Mouse (Mus musculus) heart, adult 2 months (tissue): ENCODE measurements around the gene Cdk4. TPM values are rescaled to one million over a fixed set of nuclear protein-coding genes. Genes with fewer than 3 reads are reported as not detected.
"Not testable (repeated sequence)": the region's sequence is repeated elsewhere in the genome, so short reads cannot be mapped to it uniquely, and the experiment has no call there.

ENCODE experiments used
- DNase-seq, 2 experiments: peaks; one replicate each; pipeline ENCODE4 v3.0.0; 2021
- H3K27ac ChIP-seq: fragments of 200-600 bp; 2 replicates; pipeline ENCODE4 v1.8.1; 2022
- H3K27me3 ChIP-seq: fragments of 200-500 bp; 2 replicates; pipeline ENCODE4 v1.6.1; 2012; ENCODE audit warnings: mild to moderate bottlenecking, low read length, inconsistent platforms, mixed read lengths; ENCODE audit not compliant: control insufficient read depth, insufficient read depth
- H3K36me3 ChIP-seq: fragments of 200-500 bp; 2 replicates; pipeline ENCODE4 v1.6.1; 2012; ENCODE audit warnings: low read length, inconsistent platforms; ENCODE audit not compliant: control insufficient read depth, insufficient read depth
- H3K4me1 ChIP-seq: fragments of 200-500 bp; 2 replicates; pipeline ENCODE4 v1.6.1; 2011; ENCODE audit warnings: low read length; ENCODE audit not compliant: control insufficient read depth, insufficient read depth
- H3K4me3 ChIP-seq: fragments of 200-600 bp; 2 replicates; pipeline ENCODE4 v1.8.1; 2022
- H3K79me2 ChIP-seq: fragments of 200-500 bp; replicated peaks from 2 replicates; pipeline ENCODE4 v1.6.1; 2012; ENCODE audit warnings: mild to moderate bottlenecking, inconsistent platforms, low read length, moderate library complexity, mixed read lengths; ENCODE audit not compliant: control insufficient read depth, insufficient read depth
- H3K9ac ChIP-seq: fragments of 200-500 bp; 2 replicates; pipeline ENCODE4 v1.6.1; 2012; ENCODE audit warnings: low read depth, mild to moderate bottlenecking, control low read depth, inconsistent platforms, low read length, mixed read lengths
- CTCF ChIP-seq: fragments of 200-600 bp; IDR thresholded peaks from 2 replicates; pipeline ENCODE4 v1.8.1; 2022; ENCODE audit warnings: antibody characterized with exemption, mild to moderate bottlenecking, moderate library complexity
- EP300 ChIP-seq: fragments of 200-500 bp; IDR thresholded peaks from 2 replicates; pipeline ENCODE4 v1.6.1; 2011; ENCODE audit warnings: low read depth, low read length, control low read depth; ENCODE audit not compliant: insufficient read depth
- POLR2A ChIP-seq: fragments of 200-500 bp; IDR thresholded peaks from 2 replicates; pipeline ENCODE4 v1.6.1; 2011; ENCODE audit warnings: mild to moderate bottlenecking, low read depth, low read length, control low read depth; ENCODE audit not compliant: insufficient read depth
- WGBS: fragments of 180-500 bp; shearing (Covaris S2); methylation state at CpG from one replicate; pipeline ENCODE4 v1.1.7; 2018; 5-methylcytosine and 5-hydroxymethylcytosine counted together
- intact Hi-C: fragments of 180-260 bp; cut with DNase I; formaldehyde crosslinking; loops from one replicate; pipeline ENCODE4 v1.15.1; 2025
- polyA plus RNA-seq: library from polyadenylated mRNA; depleted of rRNA; stranded (reverse); fragments of >200 nt; gene quantifications from 2 replicates; pipeline ENCODE4 v1.2.3, GENCODE M21; 2012
- total RNA-seq, 2 experiments: library from RNA; stranded (reverse); gene quantifications; 2 replicates each; pipeline ENCODE4 v1.2.3; 2021

Cdk4 gene
- total and polyA plus RNA-seq, 3 experiments, result 77.8 to 110 (median 83.0) TPM

GRCm38 (mm10) chr10:127070190-127071121 lies 7.1 kb downstream of the Cdk4 start, which contains the start of gene Tspan31:
Tspan31 (minus strand) TSS chr10:127070264.
- intact Hi-C loops, result no loop called here
- peak within 1 kb of the TSS; percentile 84 for H3K27ac ChIP-seq
- no peaks in the 10 kb centered on the region for H3K27me3 ChIP-seq
- H3K4me1 ChIP-seq, result peaks cover 5% of the 10 kb centered on the region
- under 1% methylated on average over 36 of the region's 36 CpGs for WGBS
- TF ChIP-seq EP300, result 0 out of 2 replicates have a peak, but pooled peaks have one; percentile 6
- peak; percentile 93 for TF ChIP-seq POLR2A
- TF ChIP-seq CTCF, result no peak
- peak within 1 kb of the TSS; percentile 90 for H3K9ac ChIP-seq
- peak; percentile 86 to 93 for DNase-seq
- no peaks in the 10 kb centered on the region for H3K36me3 ChIP-seq
- no peaks in the 10 kb centered on the region for H3K79me2 ChIP-seq
- H3K4me3 ChIP-seq, result peak within 1 kb of the TSS; percentile 90

DNA sequence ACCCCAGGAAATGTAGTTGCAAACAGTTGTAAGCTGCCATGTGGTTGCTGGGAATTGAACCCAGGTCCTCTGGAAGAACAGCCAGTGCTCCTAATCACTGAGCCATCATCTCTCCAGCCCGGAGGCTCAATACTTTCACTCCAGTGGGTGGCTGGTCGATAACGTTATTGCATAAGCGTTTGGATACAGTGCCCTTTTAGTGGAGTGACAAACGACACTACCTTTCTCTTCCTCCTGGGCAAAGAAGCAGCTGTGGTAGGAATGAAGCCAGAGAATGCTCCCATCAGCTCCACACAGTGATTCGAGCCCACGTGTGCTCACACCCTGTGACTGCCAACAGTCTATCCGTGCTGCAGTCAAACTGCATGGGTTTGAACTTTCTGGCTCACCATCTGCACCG lies 7.9 kb downstream of the Cdk4 start:
- Histone ChIP-seq H3K27ac (no peak overlapping the region; the same call in 1 of the 2 replicates), H3K79me2 (no peaks in the 10 kb centered on the region), H3K4me3 (no peak overlapping the region; the same call in 1 of the 2 replicates), H3K27me3 (no peaks in the 10 kb centered on the region), H3K9ac (no peak overlapping the region), H3K36me3 (no peaks in the 10 kb centered on the region), H3K4me1 (peaks cover 5% of the 10 kb centered on the region)
- intact Hi-C loops, result no loop called here
- WGBS, result 66% methylated on average over 9 of the region's 9 CpGs
- DNase-seq, result no peak
- no peak for TF ChIP-seq POLR2A
- no peak for TF ChIP-seq EP300
- TF ChIP-seq CTCF, result no peak

DNA sequence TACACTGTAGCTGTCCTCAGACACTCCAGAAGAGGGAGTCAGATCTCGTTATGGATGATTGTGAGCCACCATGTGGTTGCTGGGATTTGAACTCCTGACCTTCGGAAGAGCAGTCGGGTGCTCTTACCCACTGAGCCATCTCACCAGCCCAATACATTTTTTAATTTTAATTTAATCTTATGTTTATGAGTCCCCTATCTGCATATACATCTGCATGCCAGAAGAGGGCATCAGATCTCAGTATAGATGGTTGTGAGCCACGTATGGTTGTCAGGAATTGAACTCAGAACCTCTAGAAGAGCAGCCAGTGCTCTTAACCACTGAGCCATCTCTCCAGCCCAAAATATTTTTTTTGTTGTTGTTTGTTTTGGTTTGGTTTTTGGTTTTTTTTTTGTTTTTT lies 8.9 kb downstream of the Cdk4 start:
- H3K79me2 ChIP-seq, H3K4me3 ChIP-seq, H3K9ac ChIP-seq, DNase-seq, H3K4me1 ChIP-seq, H3K36me3 ChIP-seq, H3K27me3 ChIP-seq, intact Hi-C loops, H3K27ac ChIP-seq: not testable (repeated sequence)
- 87% methylated on average over 4 of the region's 4 CpGs for WGBS
- TF ChIP-seq CTCF, result peak; percentile 25; the same call in 1 of the 2 replicates

- H3K9ac ChIP-seq, DNase-seq, intact Hi-C loops, H3K27ac ChIP-seq, H3K36me3 ChIP-seq, H3K4me3 ChIP-seq, H3K27me3 ChIP-seq, H3K4me1 ChIP-seq, H3K79me2 ChIP-seq: not testable (repeated sequence)
- WGBS, result 71% methylated on average over 2 of the region's 2 CpGs
These were observed 9.6 kb downstream of the Cdk4 start for GRCm38 (mm10) chr10:127072969-127073368.

- Histone ChIP-seq H3K36me3 (no peaks in the 10 kb centered on the region), H3K9ac (no peak overlapping the region), H3K4me3 (no peak overlapping the region), H3K27me3 (no peaks in the 10 kb centered on the region; the same call in 1 of the 2 replicates), H3K4me1 (peaks cover 4% of the 10 kb centered on the region), H3K27ac (no peak overlapping the region), H3K79me2 (no peaks in the 10 kb centered on the region)
- WGBS, result 81% methylated on average over 1 of the region's 1 CpGs
- intact Hi-C loops, result no loop called here
- no peak for DNase-seq
- no peak for TF ChIP-seq CTCF
- TF ChIP-seq POLR2A, result no peak
- TF ChIP-seq EP300, result no peak
These were observed 10.6 kb downstream of the Cdk4 start for GRCm38 (mm10) chr10:127073981-127074380.

- H3K27ac ChIP-seq, result no peak within 1 kb of the TSS
- no peaks in the 10 kb centered on the region for H3K79me2 ChIP-seq
- peak in 1 of 2 experiments; percentile 46 for DNase-seq
- no peaks in the 10 kb centered on the region for H3K36me3 ChIP-seq
- no peaks in the 10 kb centered on the region; the same call in 1 of the 2 replicates for H3K27me3 ChIP-seq
- no peak within 1 kb of the TSS for H3K4me3 ChIP-seq
- intact Hi-C loops, result no loop called here
- WGBS, result 50% methylated on average over 9 of the region's 9 CpGs
- no peaks in the 10 kb centered on the region; the same call in 1 of the 2 replicates for H3K4me1 ChIP-seq
- no peak within 1 kb of the TSS for H3K9ac ChIP-seq
- no peak for TF ChIP-seq EP300
- no peak for TF ChIP-seq POLR2A
- no peak for TF ChIP-seq CTCF
These were observed 11.7 kb downstream of the Cdk4 start, which contains the start of gene Agap2 for GRCm38 (mm10) chr10:127075080-127075479. Agap2 (plus strand) TSS chr10:127075284.
